Mouse (Mus musculus) cerebellum, adult 2 months (tissue): ENCODE measurements around the gene E330034G19Rik.
"Not testable (repeated sequence)": the region's sequence is repeated elsewhere in the genome, so short reads cannot be mapped to it uniquely, and the experiment has no call there.

Experiments
- CTCF ChIP-seq: fragments of 200-500 bp; IDR thresholded peaks from 2 replicates; pipeline ENCODE4 v1.5.1; 2011; ENCODE audit warnings: low read depth, mild to moderate bottlenecking, control low read depth, low read length, moderate library complexity, borderline replicate concordance; ENCODE audit not compliant: insufficient read depth
- POLR2A ChIP-seq: fragments of 200-500 bp; IDR thresholded peaks from 2 replicates; pipeline ENCODE4 v1.6.1; 2011; ENCODE audit warnings: low read length, control low read depth, borderline replicate concordance; ENCODE audit not compliant: insufficient read depth

DNA sequence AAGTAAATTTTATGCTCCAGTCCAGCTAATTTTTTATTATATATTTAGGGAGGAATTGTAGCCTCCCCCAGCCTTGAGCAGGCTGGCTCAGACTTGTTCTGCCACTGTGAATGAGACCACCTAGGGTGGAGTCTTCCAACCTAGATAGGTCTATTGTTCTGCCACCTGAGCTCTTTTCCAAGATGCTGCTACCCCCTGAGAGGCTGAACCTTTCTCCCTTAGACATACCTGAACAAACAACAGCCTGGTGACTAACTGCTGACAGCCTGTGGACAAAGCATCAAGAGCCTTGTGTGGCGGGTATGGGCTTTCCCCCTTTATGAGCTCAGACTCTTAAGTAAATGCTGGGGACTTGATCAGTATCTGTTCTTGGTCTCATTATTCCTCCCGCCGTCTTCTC, 54.0 kb downstream of the E330034G19Rik start:
- not testable (repeated sequence) for TF ChIP-seq CTCF, POLR2A
